Mouse (Mus musculus) spleen, adult 2 months (tissue): ENCODE data around the gene Mrpl52. TPM values are rescaled to one million over a fixed set of nuclear protein-coding genes. Genes with fewer than 3 reads are reported as not detected.

Experiments used
- DNase-seq, 2 experiments: peaks; one replicate each; pipeline versions ENCODE4 v3.0.0 to v3.0.0-alpha.2; 2012 to 2021; ENCODE audit warnings: low spot score in 2 of 2, low read depth in 1 of 2
- H3K27ac ChIP-seq: fragments of 200-500 bp; 2 replicates; pipeline ENCODE4 v1.5.1; 2012; ENCODE audit warnings: low read length, inconsistent platforms; ENCODE audit not compliant: insufficient read depth
- H3K27me3 ChIP-seq: fragments of 200-500 bp; 2 replicates; pipeline ENCODE4 v1.6.1; 2012; ENCODE audit warnings: mild to moderate bottlenecking, moderate library complexity, low read length, inconsistent platforms; ENCODE audit not compliant: control insufficient read depth, insufficient read depth
- H3K36me3 ChIP-seq: fragments of 200-500 bp; 2 replicates; pipeline ENCODE4 v1.6.1; 2012; ENCODE audit warnings: mild to moderate bottlenecking, low read length, inconsistent platforms; ENCODE audit not compliant: control insufficient read depth, insufficient read depth
- H3K4me1 ChIP-seq: fragments of 200-500 bp; 2 replicates; pipeline ENCODE4 v1.6.1; 2011; ENCODE audit warnings: inconsistent platforms; ENCODE audit not compliant: control insufficient read depth, insufficient read depth, insufficient read length
- H3K4me3 ChIP-seq: fragments of 200-500 bp; 2 replicates; pipeline ENCODE4 v1.5.1; 2011; ENCODE audit warnings: mild to moderate bottlenecking, inconsistent platforms; ENCODE audit not compliant: insufficient read depth, insufficient read length; ENCODE audit errors: extremely low read depth
- CTCF ChIP-seq: fragments of 200-500 bp; IDR thresholded peaks from 2 replicates; pipeline ENCODE4 v1.5.1; 2011; ENCODE audit warnings: mild to moderate bottlenecking, inconsistent platforms; ENCODE audit not compliant: insufficient read depth, insufficient read length, insufficient replicate concordance; ENCODE audit errors: extremely low read depth
- POLR2A ChIP-seq: fragments of 200-500 bp; IDR thresholded peaks from 2 replicates; pipeline ENCODE4 v1.6.1; 2011; ENCODE audit warnings: low read depth, low read length, inconsistent platforms
- WGBS: fragments of 180-500 bp; shearing (Covaris S2); methylation state at CpG from one replicate; pipeline ENCODE4 v1.1.7; 2018; 5-methylcytosine and 5-hydroxymethylcytosine counted together
- polyA plus RNA-seq: library from polyadenylated mRNA; depleted of rRNA; stranded (reverse); fragments of >200 nt; gene quantifications from 2 replicates; pipeline ENCODE4 v1.2.3, GENCODE M21; 2012

The Mrpl52 gene
- polyA plus RNA-seq, 1 experiment: 393 TPM

DNA sequence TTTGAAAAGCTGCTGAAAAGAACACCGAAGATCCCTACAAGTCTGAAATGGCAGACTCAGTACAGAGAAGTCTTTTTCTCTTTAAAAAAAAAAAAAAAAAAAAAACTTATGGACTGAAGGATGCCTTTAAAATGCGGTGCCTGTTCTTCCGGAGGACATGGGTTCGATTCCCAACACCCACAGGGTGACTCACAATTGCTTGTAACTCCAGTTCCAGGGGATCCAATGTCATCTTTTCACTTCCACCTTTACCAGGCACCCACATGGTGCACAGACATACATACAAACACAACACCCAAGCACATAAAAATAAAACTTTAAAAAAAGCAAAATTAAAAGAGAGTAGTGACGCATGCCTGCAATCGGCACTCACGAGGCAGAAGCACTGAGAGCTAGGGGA, 987 bp downstream of the Mrpl52 start:
- Histone ChIP-seq H3K4me1 (peaks cover 8% of the 10 kb centered on the region), H3K36me3 (no peaks in the 10 kb centered on the region), H3K27ac (no peak overlapping the region), H3K4me3 (no peak overlapping the region), H3K27me3 (peaks cover 8% of the 10 kb centered on the region; the same call in 1 of the 2 replicates)
- 89% methylated on average over 7 of the region's 7 CpGs for WGBS
- TF ChIP-seq POLR2A (no peak), CTCF (no peak)
- no peak for DNase-seq

DNA sequence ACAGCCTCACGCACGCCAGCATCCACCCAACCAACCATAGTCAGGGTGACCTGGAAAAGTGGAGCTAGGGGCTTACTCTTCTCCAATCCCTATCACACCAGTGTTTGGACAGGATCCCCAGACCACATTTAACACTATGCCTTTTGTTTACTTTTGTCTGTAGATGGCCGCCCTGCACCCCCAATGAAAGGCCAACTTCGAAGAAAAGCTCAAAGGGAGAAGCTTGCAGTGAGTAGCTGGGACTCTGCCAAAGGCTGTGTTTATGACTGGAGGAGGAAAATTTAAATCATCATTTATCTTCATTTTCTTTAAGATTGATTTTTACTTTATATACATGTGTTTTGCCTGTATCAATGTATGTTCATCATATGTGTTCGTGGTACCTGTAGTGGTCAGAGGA, 1.7 kb downstream of the Mrpl52 start:
- DNase-seq: no peak
- TF ChIP-seq POLR2A: no peak
- no peak for TF ChIP-seq CTCF
- 93% methylated on average over 5 of the region's 5 CpGs for WGBS
- Histone ChIP-seq H3K36me3 (no peaks in the 10 kb centered on the region), H3K4me3 (no peak overlapping the region), H3K4me1 (peaks cover 8% of the 10 kb centered on the region), H3K27ac (no peak overlapping the region), H3K27me3 (peaks cover 8% of the 10 kb centered on the region; the same call in 1 of the 2 replicates)

DNA sequence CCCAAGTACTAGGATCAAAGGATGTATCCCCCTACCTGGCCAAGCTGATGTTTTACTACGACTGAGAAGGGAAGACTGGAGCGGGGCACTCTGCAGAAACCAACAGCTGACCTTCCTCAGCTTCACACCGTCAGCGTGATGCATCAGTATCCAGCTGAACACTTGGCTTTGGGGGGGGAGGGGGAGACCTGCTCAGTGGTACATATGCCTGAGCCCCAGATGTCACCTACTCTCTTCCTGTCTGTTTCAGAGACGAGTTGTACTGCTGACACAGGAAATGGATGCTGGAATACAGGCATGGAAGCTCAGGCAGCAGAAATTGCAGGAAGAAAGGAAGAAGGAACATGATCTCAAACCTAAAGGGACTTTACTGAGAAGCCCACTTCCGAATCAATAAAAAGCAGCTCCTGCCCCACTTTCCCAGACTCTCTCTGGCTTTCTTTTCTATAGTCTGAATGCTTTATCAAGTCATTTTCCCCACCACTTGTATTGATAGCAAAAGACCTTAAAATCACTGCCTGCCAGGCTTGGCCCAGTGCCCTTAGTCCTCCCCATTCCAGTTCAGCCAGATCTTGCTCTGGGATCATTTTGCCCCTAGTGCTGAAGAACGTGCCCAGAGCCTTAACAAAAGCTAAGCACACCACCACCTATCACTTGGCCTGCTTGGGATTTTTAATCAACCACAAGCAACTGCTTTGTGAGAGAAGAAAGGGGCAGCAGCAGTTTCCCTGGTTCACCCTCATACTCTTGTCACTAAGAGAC, 2.8 kb downstream of the Mrpl52 start:
- peaks cover 4% of the 10 kb centered on the region for H3K4me1 ChIP-seq
- WGBS: 67% methylated on average over 7 of the region's 7 CpGs
- H3K27me3 ChIP-seq: peaks cover 8% of the 10 kb centered on the region; the same call in 1 of the 2 replicates
- H3K27ac ChIP-seq: no peak overlapping the region
- TF ChIP-seq CTCF (no peak), POLR2A (no peak)
- DNase-seq: no peak
- no peaks in the 10 kb centered on the region for H3K36me3 ChIP-seq
- no peak overlapping the region for H3K4me3 ChIP-seq

DNA sequence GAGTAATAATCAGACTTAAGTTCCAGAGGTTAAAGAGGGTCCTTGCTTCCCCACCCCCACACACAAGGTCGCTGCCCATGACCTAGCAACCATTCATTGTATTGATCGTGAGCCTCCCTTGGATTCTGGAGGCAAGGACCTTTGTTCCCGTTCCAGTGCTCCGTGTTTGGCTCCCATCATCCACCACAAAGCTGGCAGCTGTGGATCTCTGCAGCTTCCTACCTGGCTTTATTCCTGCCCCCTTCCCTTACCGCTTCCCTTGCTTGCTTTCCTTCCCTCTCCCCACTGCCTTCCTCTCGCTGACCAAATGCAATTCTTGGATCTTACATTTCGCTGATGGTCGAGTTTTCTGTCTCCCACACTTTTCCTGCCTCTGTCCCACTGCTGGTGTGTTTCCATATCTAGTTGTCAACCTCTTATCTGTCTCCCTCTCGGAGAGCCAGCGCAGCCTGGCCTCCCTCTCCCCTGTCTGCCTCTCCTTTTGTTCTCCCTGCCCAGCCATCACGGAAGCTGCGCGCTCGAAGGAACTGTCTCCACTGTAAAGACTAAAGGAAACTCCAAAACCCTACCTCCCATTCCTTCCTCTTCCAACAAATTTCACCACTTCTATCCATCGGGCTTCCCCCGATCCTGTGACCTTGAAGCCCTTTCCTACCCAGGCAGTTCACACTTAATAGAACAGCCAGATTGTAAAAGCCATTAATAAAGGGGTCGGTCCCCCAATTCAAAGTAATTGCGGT, 3.9 kb downstream of the Mrpl52 start:
- peaks cover 8% of the 10 kb centered on the region; the same call in 1 of the 2 replicates for H3K27me3 ChIP-seq
- no peak for TF ChIP-seq CTCF
- TF ChIP-seq POLR2A: no peak
- WGBS: 75% methylated on average over 18 of the region's 18 CpGs
- H3K4me1 ChIP-seq: peaks cover 4% of the 10 kb centered on the region
- DNase-seq: no peak
- H3K27ac ChIP-seq: 0 out of 2 replicates have a peak overlapping the region, but pooled peaks have one; percentile 6
- H3K36me3 ChIP-seq: no peaks in the 10 kb centered on the region
- no peak overlapping the region for H3K4me3 ChIP-seq

DNA sequence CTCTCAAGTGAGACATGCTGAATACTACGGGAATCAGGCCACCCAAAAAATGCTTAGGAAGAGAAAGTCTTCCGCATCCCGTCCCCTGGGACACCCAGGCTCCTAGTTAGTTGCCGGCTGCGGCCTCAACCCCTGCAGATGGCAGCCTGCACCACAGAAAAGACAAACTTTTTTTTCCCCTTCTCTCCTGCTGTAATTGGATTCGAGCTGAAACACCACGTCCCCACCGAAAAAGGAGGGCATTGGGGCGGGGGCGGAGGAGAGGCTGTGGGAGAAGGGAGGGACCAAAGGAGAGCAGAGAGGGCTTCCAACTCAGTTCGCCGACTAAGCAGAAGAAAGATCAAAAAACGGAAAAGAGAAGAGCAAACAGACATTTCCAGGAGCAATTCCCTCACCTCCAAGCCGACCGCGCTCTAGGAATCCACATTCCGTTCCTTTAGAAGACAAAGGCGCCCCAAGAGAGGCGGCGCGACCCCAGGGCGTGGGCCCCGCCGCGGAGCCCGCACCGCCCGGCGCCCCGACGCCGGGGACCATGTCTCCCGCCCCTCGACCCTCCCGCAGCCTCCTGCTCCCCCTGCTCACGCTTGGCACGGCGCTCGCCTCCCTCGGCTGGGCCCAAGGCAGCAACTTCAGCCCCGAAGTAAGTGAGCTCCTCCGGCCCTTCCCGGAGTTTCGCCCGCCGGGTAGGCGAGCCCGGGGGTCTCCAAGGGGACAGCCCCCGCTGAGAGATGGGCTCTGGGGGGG, 4.8 kb downstream of the Mrpl52 start, which contains the start of gene Mmp14:
Gene Mmp14, plus strand, starts transcription at position 279 of the 744 bp plus-strand sequence.
- Histone ChIP-seq H3K27me3 (peaks cover 8% of the 10 kb centered on the region; the same call in 1 of the 2 replicates), H3K27ac (peak within 1 kb of the TSS; percentile 32), H3K4me1 (peaks cover 4% of the 10 kb centered on the region), H3K4me3 (peak within 1 kb of the TSS; percentile 56), H3K36me3 (no peaks in the 10 kb centered on the region)
- no peak for DNase-seq
- 4% methylated on average over 49 of the region's 49 CpGs for WGBS
- TF ChIP-seq POLR2A: no peak

DNA sequence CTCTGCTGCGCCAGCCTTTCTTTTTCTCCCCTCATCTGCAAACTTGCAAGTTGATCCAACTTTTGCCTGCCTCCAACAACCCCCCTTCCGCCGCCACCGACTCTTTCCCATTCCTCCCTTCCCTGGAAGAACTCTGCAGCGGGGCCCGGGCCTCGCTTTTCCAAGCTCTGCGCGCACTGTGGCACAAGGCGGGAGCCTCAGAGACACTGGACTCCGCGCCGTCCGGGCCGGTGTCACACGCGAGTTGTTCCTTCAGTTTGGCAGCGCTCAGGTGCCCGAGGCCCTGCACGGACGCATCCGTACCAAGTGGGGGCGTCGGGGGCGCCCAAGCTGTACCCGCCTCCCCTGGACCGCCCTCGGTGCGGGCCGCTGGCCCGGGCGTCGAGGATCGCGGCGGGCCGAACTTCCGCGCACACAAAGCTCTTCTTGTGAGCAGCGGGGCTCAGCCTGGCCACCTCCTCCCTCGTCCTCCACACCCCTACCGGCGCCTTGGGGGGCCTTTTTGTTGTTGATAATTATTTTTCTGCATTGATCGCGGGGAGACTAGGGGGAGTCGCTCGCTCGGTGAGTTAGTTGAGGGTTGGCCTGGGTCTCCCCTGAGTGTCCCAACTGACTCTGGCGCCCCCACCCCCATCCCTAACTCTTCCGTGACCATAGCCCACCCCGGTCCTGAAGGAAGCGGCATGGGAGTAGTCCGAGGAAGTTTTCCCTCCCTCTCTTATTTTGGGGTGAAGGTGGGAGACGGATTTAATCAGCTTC, 5.5 kb downstream of the Mrpl52 start:
- WGBS: 19% methylated on average over 54 of the region's 54 CpGs
- no peak for DNase-seq

More for the DNA sequence above, 5.5 kb downstream of the Mrpl52 start:
- Histone ChIP-seq H3K27me3 (peaks cover 8% of the 10 kb centered on the region; the same call in 1 of the 2 replicates), H3K27ac (peak overlapping the region; percentile 32), H3K4me3 (peak overlapping the region; percentile 56), H3K4me1 (peaks cover 4% of the 10 kb centered on the region), H3K36me3 (no peaks in the 10 kb centered on the region)
- no peak for TF ChIP-seq POLR2A
